Mouse (Mus musculus) neural tube, embryonic 10.5 days (tissue): ENCODE measurements around the gene Ptpn14.
A peak's percentile ranks its signal among the peaks of the same experiment; 100 is the strongest.

Experiments used
- DNase-seq: peaks from one replicate; pipeline ENCODE4 v3.0.0-alpha.2; 2017; ENCODE audit warnings: low spot score; ENCODE audit errors: extremely low spot score

The Ptpn14 gene

GRCm38 (mm10) chr1:189864846-189865560 lies 136.9 kb downstream of the Ptpn14 start:
- no peak for DNase-seq

- no peak for DNase-seq
Observed at GRCm38 (mm10) chr1:189866621-189867020, 138.6 kb downstream of the Ptpn14 start.

- no peak for DNase-seq
Observed at GRCm38 (mm10) chr1:189867034-189867433, 139.0 kb downstream of the Ptpn14 start.

- no peak for DNase-seq
Observed at GRCm38 (mm10) chr1:189867497-189867896, 139.4 kb downstream of the Ptpn14 start.

- DNase-seq: no peak
Observed at GRCm38 (mm10) chr1:189868036-189868435, 140.0 kb downstream of the Ptpn14 start.

- DNase-seq: no peak
Observed at GRCm38 (mm10) chr1:189869651-189870270, 141.7 kb downstream of the Ptpn14 start.

- DNase-seq: no peak
Observed at GRCm38 (mm10) chr1:189870539-189870938, 142.5 kb downstream of the Ptpn14 start.

GRCm38 (mm10) chr1:189871625-189872024 lies 143.6 kb downstream of the Ptpn14 start:
- DNase-seq: no peak

- no peak for DNase-seq
Observed at GRCm38 (mm10) chr1:189872050-189872449, 144.0 kb downstream of the Ptpn14 start.

- no peak for DNase-seq
Observed at GRCm38 (mm10) chr1:189873591-189873990, 145.5 kb downstream of the Ptpn14 start.

GRCm38 (mm10) chr1:189875439-189875861 lies 147.4 kb downstream of the Ptpn14 start:
- no peak for DNase-seq

GRCm38 (mm10) chr1:189876162-189876561 lies 148.1 kb downstream of the Ptpn14 start:
- no peak for DNase-seq

GRCm38 (mm10) chr1:189879212-189879611 lies 151.1 kb downstream of the Ptpn14 start:
- no peak for DNase-seq

GRCm38 (mm10) chr1:189879965-189880364 lies 151.9 kb downstream of the Ptpn14 start:
- no peak for DNase-seq

- no peak for DNase-seq
Observed at GRCm38 (mm10) chr1:189880745-189881144, 152.7 kb downstream of the Ptpn14 start.

GRCm38 (mm10) chr1:189882886-189883285 lies 154.8 kb downstream of the Ptpn14 start:
- DNase-seq: peak; percentile 63

GRCm38 (mm10) chr1:189883531-189884170 lies 155.6 kb downstream of the Ptpn14 start:
- DNase-seq: peak; percentile 35

GRCm38 (mm10) chr1:189884951-189885350 lies 156.9 kb downstream of the Ptpn14 start:
- no peak for DNase-seq

- DNase-seq: no peak
Observed at GRCm38 (mm10) chr1:189885975-189886374, 157.9 kb downstream of the Ptpn14 start.

- peak; percentile 60 for DNase-seq
Observed at GRCm38 (mm10) chr1:189887518-189887917, 159.4 kb downstream of the Ptpn14 start.

- DNase-seq: no peak
Observed at GRCm38 (mm10) chr1:189888749-189889148, 160.7 kb downstream of the Ptpn14 start.

- DNase-seq: no peak
Observed at GRCm38 (mm10) chr1:189894191-189894590, 166.1 kb downstream of the Ptpn14 start.
